Mouse (Mus musculus): ENCODE measurements around the gene Fgfr3.

Gene Fgfr3

GRCm38 (mm10) chr5:33698669-33699068 lies 22.8 kb upstream of the Fgfr3 start:
- DNase-seq: no peak

DNA sequence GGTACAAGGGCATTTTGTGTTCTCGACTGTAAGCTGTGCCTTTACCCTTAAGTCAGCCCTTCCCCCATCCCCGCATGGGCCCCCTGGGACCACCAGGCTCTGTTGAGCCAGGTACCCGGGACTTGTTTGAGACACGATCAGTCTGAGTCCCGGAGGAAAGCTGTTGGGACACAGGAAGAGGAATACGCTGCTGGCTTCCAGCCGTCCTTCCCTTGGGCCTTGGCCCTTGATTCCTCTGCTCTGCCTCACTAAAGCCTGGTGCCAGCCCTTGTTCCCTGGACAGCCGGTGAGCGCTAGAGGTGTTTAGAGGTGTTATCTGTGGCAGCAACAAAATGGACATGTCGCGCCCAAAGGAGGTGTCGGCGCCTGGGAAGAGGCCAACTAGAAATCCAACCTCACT lies 21.5 kb upstream of the Fgfr3 start:
- DNase-seq: no peak

- no peak for DNase-seq
Measured at GRCm38 (mm10) chr5:33701832-33702231, 19.6 kb upstream of the Fgfr3 start.

DNA sequence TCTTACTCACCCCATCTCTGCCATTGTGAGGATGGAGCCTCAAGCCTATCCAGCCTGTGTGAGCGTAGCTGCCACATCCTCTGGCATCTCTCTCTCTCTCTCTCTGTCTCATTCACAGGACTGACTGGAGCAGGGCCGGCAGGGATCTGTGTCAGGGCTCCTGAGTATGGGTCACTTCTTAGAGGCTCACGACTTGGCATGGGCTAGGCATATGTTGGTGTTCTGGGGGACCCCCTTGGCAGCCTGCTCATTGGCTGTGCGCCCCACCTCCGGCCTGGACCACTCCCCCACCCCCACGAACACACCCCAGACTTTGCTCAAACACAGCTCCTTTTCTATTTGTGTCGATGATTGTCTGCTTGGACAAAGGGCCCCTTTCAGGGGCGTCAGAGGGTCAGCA lies 17.5 kb upstream of the Fgfr3 start:
- DNase-seq: no peak

GRCm38 (mm10) chr5:33704945-33705611 lies 16.4 kb upstream of the Fgfr3 start:
- DNase-seq: no peak

GRCm38 (mm10) chr5:33705612-33706349 lies 15.7 kb upstream of the Fgfr3 start:
- no peak for DNase-seq

DNA sequence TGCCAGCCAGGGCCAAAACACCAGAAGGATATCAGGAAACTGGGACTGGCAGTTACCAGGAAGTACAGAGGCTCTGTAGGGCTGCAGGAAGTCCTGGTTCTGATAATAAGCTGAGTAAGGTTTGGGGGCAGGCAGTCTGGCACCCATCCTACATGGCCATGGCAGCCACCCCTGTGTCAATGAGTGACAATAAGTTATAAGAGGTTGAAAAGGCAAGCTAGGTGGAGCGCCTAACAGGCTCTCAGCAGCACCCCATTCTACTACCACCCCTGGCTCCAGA lies 15.2 kb upstream of the Fgfr3 start:
- no peak for DNase-seq

GRCm38 (mm10) chr5:33707163-33707562 lies 14.3 kb upstream of the Fgfr3 start:
- peak; percentile 73 for DNase-seq

DNA sequence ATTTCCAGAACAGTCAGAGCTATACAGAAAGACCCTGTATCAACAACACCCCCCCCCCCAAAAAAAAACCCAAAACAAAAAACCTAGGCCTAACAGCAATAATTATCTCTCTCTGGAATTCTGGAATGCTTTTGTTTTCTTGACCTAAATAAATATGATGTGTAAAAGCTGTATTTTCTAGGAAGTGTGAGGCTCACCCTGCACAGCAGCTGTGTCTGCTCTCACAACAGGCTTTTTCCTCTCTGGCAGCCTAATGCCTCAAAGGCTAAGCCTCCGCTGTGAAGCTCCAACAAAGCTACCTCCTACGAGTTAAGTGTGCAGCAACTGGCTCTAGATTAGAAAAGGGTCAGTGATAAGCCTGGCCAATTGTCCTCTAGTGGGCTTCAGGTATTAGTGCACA lies 12.4 kb upstream of the Fgfr3 start:
- DNase-seq: no peak

GRCm38 (mm10) chr5:33712550-33712949 lies 8.9 kb upstream of the Fgfr3 start:
- DNase-seq: no peak

DNA sequence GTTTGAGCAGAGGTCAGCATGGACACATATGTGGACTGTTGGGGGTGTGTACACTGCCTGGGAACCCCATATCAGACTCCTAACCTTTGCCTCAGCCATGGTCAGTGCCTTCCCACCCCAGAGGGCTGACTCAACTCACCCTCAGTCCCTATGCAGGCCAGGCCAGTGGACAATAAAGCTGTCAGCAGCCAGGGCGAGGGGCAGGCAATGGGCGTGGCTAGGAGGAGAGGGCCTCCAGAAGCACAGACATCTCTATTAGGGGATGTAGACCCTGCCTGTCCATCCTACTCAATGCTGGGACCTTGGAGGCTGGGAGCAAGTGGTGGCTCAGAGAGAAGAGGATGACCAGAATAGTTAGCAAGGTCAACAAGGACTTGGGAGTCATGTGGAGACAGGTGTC lies 6.3 kb upstream of the Fgfr3 start:
- DNase-seq: no peak

DNA sequence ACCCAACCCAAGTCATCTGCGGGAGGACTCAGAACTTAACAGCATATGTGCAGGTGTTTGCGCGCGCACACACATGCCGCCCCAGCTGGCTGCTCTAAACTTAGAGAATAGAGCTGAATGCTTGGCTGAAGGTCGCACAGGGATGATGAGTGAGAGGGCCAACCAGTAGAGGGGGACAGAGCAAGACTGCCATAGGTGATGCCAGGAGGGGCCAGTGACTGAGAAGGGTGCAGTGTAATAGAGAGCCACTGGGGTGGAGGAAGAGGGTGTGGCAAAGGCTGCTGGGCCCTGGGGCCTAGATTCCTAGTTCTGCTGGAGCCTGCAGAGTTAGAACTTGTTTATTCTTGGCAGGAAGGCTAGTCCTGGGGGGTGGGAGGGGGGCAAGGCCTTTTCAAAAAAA lies 5.0 kb upstream of the Fgfr3 start:
- DNase-seq: peak; percentile 55

- no peak for DNase-seq
Measured at GRCm38 (mm10) chr5:33718460-33718859, 3.0 kb upstream of the Fgfr3 start.

DNA sequence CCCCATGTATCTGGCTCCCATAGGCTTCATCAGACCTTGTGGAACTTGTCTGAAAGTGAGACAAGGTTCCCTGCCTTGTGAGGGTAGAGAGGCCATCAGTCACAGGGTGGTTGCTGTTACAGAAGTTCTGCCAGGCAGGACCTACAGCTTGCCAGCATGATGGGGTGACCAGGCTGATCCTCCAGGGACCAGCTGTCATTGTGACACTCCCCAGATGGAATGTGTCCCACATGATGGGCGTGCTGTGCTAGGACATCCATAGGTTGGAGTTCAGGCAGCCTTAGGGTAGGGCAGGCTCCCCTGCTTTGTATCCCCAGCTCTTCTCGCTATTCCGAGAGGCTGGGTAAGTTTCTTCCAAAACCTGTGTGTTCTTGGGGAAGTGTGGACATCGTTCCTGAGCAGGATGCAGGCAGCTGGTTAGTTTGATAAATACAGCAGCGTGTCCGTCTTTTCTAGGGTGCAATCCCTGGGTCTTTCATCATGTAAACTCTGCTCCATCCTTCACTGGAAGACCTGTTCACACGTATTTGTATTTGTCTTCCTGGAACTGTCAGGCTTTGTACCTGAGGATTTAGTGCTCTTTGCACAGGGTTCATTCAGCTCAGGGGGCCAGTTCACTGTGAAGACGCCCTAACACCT lies 503 bp upstream of the Fgfr3 start:
- DNase-seq: no peak

GRCm38 (mm10) chr5:33722266-33723018 lies 968 bp downstream of the Fgfr3 start:
- DNase-seq: no peak

DNA sequence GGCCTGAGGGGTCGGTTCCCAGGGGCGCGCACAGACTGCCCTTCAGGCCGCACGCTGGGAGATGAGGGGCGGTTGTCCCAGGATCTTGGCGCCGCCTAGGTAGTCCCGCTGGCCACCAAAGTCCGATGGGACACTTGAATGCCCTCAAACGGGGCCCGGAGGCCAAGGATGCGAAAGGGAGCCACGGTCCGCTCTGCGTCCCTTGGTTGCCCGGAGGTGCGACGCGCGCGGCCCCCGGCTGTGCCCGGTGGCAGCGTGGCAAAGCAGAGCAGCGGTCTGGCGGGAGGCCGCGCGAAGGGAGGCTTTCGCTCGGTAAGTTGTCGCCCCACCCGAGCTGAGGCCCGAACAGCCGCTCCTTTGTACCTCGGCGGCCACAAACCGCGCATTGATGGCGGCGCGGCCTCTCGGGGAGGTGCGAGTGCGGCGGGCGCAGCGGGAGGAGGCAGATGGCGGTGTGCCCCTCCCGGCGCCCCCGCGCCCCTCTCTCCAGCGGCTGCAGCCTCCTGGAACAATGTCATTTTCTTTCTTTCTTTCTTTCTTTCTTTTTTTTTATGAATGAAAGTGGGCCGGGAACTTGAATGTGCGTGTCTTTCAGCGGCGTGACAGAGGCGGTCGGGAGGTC lies 1.7 kb downstream of the Fgfr3 start:
- peak; percentile 57 for DNase-seq

GRCm38 (mm10) chr5:33723641-33724465 lies 2.4 kb downstream of the Fgfr3 start:
- DNase-seq: no peak

GRCm38 (mm10) chr5:33726081-33726647 lies 4.7 kb downstream of the Fgfr3 start:
- DNase-seq: peak; percentile 77

DNA sequence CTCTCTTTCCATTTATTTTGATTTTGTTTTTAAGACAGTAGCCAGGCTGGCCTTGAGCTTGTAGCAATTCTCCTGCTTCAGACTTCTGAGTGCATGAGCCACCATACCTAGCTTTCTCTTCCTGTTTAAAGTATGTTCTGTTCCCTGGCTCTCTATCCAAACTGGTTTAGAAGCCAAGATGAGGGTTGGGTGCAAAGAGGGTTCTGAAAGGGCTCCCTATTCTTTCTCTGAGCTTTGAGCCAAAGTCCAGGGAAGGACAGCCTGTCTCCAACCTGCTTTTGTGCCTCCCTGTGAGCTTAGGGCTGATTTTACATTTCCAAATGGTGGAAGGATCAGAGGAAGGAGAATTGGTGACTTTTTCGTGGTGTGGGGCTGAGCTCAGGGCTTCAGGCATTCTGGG lies 5.4 kb downstream of the Fgfr3 start:
- DNase-seq: no peak

- DNase-seq: no peak
Measured at GRCm38 (mm10) chr5:33728841-33729240, 7.4 kb downstream of the Fgfr3 start.

DNA sequence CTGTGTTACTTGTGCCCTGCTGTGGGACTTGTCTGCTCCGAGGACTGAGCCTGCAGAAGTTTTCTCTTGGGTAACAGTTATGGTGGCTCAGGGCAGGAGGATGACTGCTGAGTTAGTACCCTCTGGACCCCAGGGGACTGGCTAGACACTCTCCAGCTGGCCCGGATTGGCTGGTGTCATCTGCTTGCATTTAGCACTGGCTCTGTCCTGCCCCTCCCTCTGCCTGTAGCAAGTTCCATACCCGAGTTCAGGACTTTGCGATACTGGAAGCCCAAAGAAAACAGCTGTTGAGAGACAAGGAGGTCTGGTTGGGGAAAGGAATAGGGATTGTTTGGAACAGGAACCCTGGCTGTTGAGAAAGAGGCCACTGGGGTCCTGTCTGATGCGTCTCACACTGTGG lies 9.0 kb downstream of the Fgfr3 start:
- peak; percentile 58 for DNase-seq

GRCm38 (mm10) chr5:33731051-33731450 lies 9.6 kb downstream of the Fgfr3 start:
- DNase-seq: no peak

All from lung, postnatal 10 days (tissue).